Mouse (Mus musculus) cerebellum, adult 11-12 months (tissue): Measurements from ENCODE around the gene Cyp21a1.
"Not testable (repeated sequence)": the region's sequence is repeated elsewhere in the genome, so short reads cannot be mapped to it uniquely, and the experiment has no call there.

ENCODE experiments used
- DNase-seq: peaks from one replicate; pipeline ENCODE4 v3.0.0; 2022

The Cyp21a1 gene

DNA sequence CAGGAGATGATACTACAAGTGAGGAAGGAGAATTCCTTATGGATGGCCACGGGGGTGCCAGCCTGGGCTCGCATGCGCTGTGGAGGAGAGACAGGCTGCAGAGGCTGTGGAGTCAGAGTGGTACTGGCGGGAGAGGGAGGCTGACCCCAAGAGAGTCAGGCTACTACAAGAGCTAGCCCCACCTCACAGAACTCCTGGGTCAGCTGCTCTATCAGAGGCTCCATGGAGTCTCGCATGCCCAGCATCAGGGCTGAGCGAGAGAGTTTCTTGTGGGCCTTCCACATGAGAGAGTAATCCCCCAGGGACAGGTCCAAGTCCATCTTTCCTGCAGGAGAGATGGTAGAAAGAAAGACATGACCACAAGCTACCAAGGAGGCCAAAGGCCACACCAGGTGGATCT, 994 bp downstream of the Cyp21a1 start:
- DNase-seq: not testable (repeated sequence)

DNA sequence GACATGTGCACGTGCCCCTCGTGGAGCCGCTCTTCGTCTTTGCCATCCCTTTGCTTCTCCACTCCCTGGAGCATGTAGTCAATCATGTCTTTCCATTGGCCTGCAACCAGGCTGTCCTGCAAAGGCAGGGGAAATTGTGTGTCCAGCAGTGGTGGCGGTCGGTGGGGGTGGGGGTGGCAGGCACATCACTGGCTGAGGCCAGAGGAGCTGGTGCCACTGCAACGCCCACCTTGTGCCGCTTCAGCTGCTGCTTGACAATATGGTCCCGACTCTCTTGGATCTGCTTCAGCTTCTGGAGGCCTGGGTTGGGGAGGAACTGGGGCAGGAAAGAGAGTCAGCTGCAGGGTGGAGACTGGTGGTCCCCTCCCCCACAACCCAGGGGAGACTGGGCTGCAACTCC, 1.6 kb downstream of the Cyp21a1 start:
- DNase-seq: not testable (repeated sequence)

DNA sequence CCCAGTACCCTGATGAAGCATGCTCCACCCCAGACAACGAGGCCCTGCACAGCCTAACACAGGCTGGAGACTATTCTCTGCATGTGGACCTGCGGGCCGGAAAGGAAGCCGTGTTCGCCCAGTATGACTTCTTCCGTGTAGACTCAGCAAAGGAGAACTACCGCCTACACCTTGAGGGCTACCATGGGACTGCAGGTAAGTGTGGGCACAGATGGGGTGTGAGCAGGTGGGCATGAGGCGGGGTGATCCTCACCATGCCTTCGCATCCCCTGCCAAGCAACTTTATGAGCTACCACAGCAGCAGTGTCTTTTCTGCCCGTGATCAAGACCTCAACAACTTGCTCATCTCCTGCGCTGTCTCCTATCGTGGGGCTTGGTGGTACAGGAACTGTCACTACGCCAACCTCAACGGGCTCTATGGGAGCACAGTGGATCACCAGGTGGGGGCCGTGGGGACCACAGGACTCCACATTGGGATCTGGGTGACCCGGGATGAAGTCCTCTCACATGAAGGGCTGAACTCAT, 3.5 kb downstream of the Cyp21a1 start:
- not testable (repeated sequence) for DNase-seq

DNA sequence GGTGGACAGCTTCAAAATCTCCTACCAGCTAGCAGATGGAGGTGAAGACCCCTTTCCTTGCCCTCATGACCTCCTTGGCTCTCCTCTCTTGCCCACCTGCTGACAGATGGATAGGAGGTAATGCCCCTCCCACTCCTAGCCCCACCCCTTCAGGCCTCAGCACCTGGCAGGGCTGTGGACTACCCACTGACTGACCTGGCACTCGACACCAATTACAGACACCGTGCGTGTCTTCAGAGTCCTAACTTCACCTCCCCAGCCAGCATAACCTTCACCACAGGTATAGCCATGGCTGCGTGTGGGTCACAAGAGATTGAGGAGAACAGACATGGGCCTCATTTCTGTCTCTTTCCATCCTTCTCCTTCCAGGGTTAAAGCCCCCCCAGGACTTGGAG, 4.8 kb downstream of the Cyp21a1 start:
- no peak for DNase-seq

DNA sequence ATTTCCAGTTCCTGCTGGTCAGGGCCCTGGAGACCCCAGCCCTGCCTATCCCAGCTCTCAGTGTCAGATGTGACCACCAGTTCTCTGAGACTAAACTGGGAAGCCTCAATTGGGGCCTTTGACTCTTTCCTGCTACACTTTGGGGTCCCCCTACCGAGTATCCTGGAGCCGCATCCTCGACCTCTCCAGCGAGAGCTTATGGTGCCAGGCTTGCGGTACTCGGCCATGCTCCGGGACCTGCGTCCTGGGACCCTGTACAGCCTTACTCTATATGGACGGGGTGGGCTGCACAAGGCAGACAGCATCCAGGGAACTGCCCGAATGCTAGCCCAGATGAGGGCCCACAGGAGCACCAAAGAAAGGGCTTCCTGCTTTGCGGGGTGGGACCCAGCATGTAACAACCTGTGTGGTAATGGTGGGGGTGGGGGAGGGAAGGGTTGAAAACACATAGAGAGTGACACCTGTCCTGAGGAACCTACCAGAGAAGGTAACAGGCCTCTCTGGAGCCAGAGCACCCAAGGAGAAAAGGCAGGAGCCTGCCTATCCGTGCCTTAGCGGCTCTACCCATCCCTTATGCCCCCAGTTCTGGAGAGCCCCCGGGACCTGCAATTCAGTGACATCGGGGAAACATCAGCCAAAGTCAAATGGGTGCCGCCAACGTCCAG, 5.4 kb downstream of the Cyp21a1 start:
- DNase-seq: no peak

DNA sequence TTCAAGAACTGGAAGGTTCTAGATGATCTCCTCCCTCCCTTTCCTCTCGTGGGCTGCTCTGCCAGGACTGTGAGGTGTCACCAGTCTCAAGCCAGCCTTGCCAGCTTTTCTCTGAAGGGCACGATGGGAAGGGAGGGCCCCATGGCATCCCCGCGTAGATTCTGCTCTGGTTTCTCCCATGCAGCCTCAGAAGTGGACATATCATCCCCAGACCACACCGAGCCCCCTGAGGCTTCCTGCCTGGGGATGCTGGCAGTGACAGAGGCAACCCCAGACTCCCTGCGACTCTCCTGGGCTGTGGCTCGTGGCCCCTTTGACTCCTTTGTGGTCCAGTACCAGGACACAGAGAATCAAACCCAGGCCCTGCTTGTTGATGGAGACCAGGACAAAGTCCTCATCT, 6.3 kb downstream of the Cyp21a1 start:
- DNase-seq: not testable (repeated sequence)

DNA sequence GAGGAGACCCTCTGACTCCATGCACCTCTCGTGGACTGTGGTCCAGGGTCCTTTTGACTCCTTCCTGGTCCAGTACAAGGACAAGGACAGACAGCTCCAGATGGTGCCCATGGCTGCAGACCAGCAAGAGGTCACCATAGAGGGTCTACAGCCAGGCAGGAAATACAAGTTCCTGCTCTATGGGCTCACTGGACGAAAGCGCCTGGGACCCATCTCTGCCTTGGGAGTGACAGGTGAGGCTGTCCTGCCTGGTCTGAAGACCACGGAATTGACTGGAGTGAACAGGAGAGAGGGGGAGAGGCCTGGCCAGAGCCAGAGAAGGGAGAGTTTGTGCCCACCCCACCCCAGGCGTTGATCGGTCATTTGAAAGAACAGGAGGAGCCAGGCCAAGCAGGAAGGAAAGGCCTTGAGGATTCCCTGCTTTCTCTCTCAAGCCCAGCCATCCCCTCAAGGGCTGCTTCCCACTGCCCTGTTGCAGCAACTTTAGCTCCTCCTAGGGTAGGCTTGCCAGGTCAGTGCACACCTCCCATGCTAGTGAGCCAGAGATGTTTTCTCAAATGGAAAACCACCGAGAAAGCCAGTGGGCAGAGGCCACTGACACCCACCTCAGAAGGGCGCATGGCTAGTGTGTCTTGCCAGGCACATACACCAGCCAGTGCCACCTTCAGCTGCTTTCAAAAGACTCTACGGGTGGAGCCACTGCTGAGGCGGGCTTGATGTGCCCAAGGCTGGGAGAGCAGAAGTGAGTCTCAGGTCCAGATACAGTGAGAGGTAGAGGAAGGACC, 7.0 kb downstream of the Cyp21a1 start:
- not testable (repeated sequence) for DNase-seq

DNA sequence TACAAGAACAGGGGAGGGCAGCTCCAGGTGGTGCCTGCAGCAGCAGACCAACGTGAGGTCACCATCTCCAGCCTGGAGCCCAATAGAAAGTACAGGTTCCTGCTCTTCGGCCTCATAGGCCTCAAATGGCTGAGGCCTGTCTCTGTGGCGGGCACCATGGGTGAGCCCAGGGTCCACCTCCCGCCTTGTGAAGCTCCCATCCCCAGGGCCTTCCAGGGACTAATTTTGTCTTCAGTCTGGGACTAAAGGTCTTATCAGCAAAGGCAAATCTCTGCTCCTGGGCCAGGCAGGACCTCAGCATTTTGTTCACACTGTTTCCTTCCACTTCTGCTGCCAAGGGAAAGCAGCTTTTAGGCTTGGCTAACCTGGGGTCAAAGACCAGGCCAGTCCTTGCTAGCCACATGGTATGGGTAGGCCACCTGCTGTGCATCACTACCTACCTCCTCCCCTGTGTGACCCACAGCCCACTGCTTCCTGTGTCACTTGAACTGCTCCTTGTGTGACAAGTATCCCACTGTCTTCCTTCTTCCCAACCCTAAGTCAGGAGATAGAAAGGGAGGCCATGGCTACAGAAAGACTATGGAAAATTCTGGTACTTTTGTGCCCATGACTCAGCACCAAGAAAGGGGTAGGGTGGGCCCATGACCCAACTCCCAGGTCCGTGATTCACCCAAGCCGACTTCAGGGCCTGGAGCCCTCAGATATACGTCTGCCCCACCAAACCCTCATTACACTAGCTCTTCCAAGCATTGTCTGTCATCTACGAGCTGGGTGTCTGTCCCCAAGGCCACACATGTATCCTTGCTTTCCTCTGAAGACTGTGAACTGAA, 7.8 kb downstream of the Cyp21a1 start:
- no peak for DNase-seq

DNA sequence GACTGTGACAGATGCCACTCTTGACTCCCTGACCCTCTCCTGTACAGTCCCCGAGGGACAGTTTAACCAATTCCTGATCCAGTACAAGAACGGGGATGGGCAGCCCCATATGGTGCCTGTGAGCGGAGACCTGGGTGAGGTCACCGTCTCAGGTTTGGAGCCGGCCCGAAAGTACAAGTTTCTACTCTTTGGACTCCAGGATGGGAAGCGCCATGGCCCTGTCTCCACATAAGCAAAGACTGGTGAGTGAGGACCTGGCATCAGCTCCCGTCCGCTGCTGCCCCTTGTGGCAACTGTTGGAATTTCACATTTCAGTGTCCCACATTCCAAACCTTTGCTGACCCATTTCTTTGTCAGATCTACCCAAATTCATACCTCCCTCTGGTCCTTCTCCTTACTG, 8.7 kb downstream of the Cyp21a1 start:
- peak; percentile 17 for DNase-seq

DNA sequence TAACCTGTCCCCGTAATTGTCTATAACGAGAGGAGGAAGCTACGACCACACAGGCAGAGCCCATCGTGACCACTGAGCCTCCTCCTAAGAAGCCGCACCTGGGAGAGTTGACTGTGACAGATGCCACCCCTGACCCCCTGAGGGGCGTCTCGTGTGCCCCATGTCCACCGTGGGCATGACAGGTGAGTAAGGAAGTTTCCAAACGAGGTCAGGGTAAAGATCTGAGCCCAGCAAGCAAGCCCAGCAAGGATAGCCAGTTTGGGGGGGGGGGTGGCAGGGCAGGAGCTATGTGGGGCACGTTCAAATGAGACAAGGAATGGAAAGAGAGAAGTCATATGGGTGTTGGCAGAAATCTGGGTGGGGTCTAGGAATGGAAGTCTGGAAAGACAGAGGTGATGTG, 9.3 kb downstream of the Cyp21a1 start:
- no peak for DNase-seq

DNA sequence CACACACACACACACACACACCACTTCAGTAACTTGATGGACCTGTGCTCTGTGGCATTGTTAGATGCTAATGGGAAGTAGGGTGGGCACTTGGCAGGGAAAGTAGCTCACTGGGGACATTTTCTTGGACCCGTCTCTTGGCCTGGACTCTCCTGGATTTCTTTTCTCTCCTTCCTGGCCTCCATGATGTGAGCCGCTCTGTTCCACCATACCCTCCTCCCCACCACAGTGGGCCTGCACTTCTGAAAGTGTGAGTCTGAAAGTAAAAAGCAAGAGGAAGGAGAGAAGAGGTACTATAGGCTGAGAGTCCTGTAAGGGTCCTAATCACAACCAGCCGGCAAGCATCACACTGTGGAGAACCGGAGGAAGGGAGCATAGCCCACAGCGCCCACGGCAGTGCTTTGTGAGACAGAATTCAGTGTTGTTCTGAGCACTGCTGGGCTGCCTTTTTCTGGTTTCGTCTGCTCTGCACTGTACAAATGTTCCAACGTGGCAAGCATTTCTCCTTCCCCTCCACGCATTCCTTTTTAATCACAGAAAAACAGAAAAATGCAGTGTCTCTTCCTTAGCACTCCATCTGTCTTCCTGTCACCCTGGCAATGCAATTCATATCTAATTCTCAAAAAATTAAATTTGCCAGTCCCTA, 26.6 kb downstream of the Cyp21a1 start:
- no peak for DNase-seq

DNA sequence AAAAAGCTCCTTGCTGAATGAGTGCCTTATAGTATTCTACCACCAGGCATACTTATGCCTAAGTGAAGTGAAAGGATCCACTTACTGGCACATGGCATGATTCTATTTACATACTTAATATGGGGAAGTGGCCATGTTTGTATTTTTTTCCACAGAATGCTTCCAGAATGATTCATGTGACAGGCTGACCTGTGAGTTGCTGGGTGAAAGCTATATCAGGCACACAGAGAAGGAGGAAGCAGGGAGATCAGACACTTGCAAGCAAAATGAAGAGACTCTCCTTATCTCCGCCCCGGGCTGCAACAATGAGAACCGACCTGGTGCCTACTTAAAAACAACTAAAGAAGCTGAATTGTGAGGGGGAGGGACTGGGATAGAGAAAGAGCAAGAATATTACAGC, 42.9 kb downstream of the Cyp21a1 start:
- no peak for DNase-seq
